Mouse (Mus musculus): ENCODE measurements around the gene Gm2a. TPM values are rescaled to one million over a fixed set of nuclear protein-coding genes. Genes with fewer than 3 reads are reported as not detected.

Gm2a gene
- total and polyA plus RNA-seq, 2 experiments from 2014 or later: 46.4 to 50.0 TPM

DNA sequence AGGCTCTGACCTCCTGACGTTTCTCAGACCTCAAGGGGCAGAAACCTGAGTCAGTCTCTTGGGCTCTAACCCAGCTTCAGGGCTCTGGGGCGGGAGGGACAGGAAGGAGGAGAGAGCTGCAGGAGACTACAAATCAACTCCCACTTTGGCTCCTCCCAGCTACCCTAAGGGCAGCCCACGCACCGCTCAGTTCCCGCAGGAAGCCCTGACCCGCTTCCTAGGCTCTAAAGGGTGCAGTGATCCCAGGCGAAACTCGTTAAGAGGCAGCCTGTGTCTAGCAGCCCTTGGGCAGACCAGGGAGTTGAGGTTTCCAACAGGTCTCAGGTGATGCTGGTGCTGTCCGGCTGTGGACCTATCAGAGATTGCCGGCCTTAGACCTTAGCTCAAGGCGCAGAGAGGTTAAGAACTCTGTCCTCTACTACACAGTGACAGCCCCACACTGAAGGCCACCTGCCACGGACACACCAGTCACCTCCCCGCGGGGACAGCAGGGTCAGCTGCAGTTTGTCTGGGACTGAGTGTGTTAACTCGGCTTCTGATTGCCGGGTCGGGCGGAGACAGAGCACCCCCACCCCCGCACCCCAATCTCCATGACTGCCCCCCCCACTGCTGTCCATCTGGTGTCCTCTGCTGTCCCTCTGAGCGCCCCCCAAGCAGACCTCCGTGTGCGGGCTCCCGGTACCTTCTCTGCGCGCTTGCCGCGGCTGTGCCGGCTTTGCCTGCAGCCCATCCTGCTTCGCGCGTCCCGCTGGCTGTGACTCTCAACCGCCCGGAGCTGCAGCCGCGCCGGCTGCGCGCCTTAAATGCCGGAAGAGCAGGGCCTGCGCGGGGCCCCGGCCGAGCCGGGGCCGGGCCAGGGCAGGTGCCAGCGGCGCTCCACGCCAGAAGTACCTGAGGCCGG lies 20.3 kb upstream of the Gm2a start, which contains the start of gene Ccdc69:
Gene Ccdc69 (minus strand): TSS at position 801 of the 901 bp plus-strand sequence.
- Histone ChIP-seq H3K9ac (replicated peaks; ENCODE audit: low read length, poor library complexity, severe bottlenecking) (peak within 1 kb of the TSS; percentile 51; the same call in 1 of the 2 replicates), H3K27ac (ENCODE audit: low read depth, low read length) (no peak within 1 kb of the TSS), H3K4me3 (ENCODE audit: low read depth, low read length) (peak within 1 kb of the TSS; percentile 41), H3K36me3 (ENCODE audit: insufficient read depth, low read length) (no peaks in the 10 kb centered on the region), H3K4me2 (ENCODE audit: low read depth, low read length, poor library complexity, severe bottlenecking) (peak within 1 kb of the TSS; percentile 91), H3K4me1 (ENCODE audit: insufficient read depth, low read length) (peaks cover 5% of the 10 kb centered on the region), H3K27me3 (ENCODE audit: insufficient read depth, low read length) (no peaks in the 10 kb centered on the region), H3K9me3 (ENCODE audit: low read length) (no peaks in the 10 kb centered on the region)
- no peak for TF ChIP-seq CTCF (IDR thresholded peaks at IDR 0.05)
- DNase-seq (ENCODE audit: low spot score) (peak; percentile 24), ATAC-seq (ENCODE audit: low FRiP score) (0 out of 2 replicates have a peak, but pooled peaks have one; percentile 13)
- under 1% methylated on average over 49 of the region's 50 CpGs for WGBS

DNA sequence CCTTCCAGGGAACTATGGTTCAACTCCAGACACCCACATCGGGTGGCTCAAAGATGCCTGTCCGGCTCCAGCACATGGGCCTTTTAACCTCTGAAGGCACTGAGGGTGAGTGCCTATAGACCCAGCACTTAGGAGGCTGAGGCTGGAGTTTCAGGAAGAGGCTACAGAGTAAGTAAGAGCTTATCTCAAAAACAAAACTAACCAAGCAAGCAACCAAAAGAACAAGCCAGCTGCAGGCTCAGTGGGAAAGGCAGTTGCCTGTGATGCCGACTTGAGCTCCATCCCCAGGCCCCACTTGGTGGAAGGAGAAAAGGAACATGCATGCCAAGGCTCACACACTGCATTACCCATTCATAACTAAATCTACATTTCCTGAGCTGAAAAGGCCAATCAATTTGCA lies 19.4 kb upstream of the Gm2a start:
- peaks cover 5% of the 10 kb centered on the region for H3K4me1 ChIP-seq (ENCODE audit: insufficient read depth, low read length)
- H3K9me3 ChIP-seq (ENCODE audit: low read length): no peaks in the 10 kb centered on the region
- no peak for ATAC-seq (ENCODE audit: low FRiP score)
- H3K27ac ChIP-seq (ENCODE audit: low read depth, low read length): no peak overlapping the region
- no peak overlapping the region for H3K9ac ChIP-seq (replicated peaks; ENCODE audit: low read length, poor library complexity, severe bottlenecking)
- TF ChIP-seq CTCF (IDR thresholded peaks at IDR 0.05): no peak
- 51% methylated on average over 3 of the region's 3 CpGs for WGBS
- DNase-seq (ENCODE audit: low spot score): no peak
- no peaks in the 10 kb centered on the region for H3K36me3 ChIP-seq (ENCODE audit: insufficient read depth, low read length)
- H3K27me3 ChIP-seq (ENCODE audit: insufficient read depth, low read length): no peaks in the 10 kb centered on the region
- no peak overlapping the region for H3K4me3 ChIP-seq (ENCODE audit: low read depth, low read length)
- H3K4me2 ChIP-seq (ENCODE audit: low read depth, low read length, poor library complexity, severe bottlenecking): no peak overlapping the region

DNA sequence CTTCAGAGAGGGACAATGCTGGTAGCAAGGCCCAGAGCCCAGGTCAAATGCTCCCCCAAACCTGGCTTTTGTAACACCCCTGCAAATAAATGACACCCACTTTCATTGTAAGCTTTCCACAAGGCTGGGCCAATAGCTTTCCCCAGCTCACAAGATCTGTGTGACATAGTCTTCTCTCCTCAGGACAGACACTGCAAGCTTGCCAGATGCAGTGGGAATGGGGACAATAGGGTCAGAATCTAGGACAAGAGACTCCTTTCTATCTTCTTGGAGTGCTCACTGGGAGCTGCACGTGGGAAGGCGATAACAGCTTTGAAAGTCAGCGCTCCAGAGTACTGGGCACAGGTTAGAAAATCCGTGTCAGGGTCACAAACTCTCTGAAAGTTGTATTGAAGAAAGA lies 18.7 kb upstream of the Gm2a start:
- TF ChIP-seq CTCF (IDR thresholded peaks at IDR 0.05): no peak
- H3K27ac ChIP-seq (ENCODE audit: low read depth, low read length): no peak overlapping the region
- H3K27me3 ChIP-seq (ENCODE audit: insufficient read depth, low read length): no peaks in the 10 kb centered on the region
- 81% methylated on average over 4 of the region's 4 CpGs for WGBS
- H3K36me3 ChIP-seq (ENCODE audit: insufficient read depth, low read length): no peaks in the 10 kb centered on the region
- ATAC-seq (ENCODE audit: low FRiP score) (no peak), DNase-seq (ENCODE audit: low spot score) (no peak)
- no peak overlapping the region for H3K4me2 ChIP-seq (ENCODE audit: low read depth, low read length, poor library complexity, severe bottlenecking)
- H3K9ac ChIP-seq (replicated peaks; ENCODE audit: low read length, poor library complexity, severe bottlenecking): no peak overlapping the region
- no peak overlapping the region for H3K4me3 ChIP-seq (ENCODE audit: low read depth, low read length)
- peaks cover 5% of the 10 kb centered on the region for H3K4me1 ChIP-seq (ENCODE audit: insufficient read depth, low read length)
- no peaks in the 10 kb centered on the region for H3K9me3 ChIP-seq (ENCODE audit: low read length)

DNA sequence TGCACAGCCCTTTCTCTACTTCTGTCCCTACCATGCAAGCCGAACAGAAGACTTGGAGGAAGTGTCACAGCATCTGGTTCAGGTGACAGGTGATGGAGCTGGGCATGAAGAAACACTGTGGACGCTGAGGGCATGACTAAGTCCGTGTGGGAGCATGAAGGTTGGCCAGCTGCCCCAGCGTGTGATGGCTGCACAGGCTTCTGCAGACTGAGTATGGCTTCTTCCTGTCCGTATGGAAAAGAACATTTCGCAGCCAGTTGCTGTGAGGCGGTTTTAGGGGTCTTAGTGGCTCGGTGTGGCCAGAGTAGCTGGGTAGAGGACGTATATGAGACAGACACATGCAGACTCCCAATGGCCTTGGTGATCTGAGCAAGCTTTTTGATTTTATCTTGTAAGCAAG lies 16.7 kb upstream of the Gm2a start:
- Histone ChIP-seq H3K4me2 (ENCODE audit: low read depth, low read length, poor library complexity, severe bottlenecking) (no peak overlapping the region), H3K27ac (ENCODE audit: low read depth, low read length) (no peak overlapping the region), H3K4me1 (ENCODE audit: insufficient read depth, low read length) (peaks cover 5% of the 10 kb centered on the region), H3K9me3 (ENCODE audit: low read length) (no peaks in the 10 kb centered on the region), H3K36me3 (ENCODE audit: insufficient read depth, low read length) (no peaks in the 10 kb centered on the region), H3K4me3 (ENCODE audit: low read depth, low read length) (no peak overlapping the region), H3K27me3 (ENCODE audit: insufficient read depth, low read length) (no peaks in the 10 kb centered on the region), H3K9ac (replicated peaks; ENCODE audit: low read length, poor library complexity, severe bottlenecking) (no peak overlapping the region)
- 90% methylated on average over 9 of the region's 9 CpGs for WGBS
- DNase-seq (ENCODE audit: low spot score): no peak
- no peak for ATAC-seq (ENCODE audit: low FRiP score)
- no peak for TF ChIP-seq CTCF (IDR thresholded peaks at IDR 0.05)

DNA sequence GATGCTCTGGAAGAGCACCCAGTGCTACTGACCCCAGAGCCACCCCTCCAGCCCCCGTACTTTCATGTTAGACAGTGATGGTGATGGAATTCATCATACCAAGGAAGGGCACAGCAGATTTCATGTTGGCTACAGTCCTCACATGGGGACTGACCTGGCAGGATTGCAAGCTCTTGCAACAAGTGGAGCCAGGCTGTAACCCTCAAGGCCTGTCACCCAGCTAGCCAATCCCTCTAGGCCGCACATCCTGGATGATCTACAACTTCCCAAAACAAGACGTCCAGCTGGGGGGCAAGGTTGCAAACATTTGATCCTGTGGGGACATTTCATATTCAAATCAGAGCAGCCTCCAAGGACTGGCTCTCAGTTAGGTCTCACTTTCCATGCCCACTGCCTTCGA lies 13.3 kb upstream of the Gm2a start:
- no peaks in the 10 kb centered on the region for H3K4me1 ChIP-seq (ENCODE audit: insufficient read depth, low read length)
- TF ChIP-seq CTCF (IDR thresholded peaks at IDR 0.05): no peak
- no peak overlapping the region for H3K4me3 ChIP-seq (ENCODE audit: low read depth, low read length)
- no peak overlapping the region for H3K27ac ChIP-seq (ENCODE audit: low read depth, low read length)
- H3K27me3 ChIP-seq (ENCODE audit: insufficient read depth, low read length): no peaks in the 10 kb centered on the region
- H3K9me3 ChIP-seq (ENCODE audit: low read length): no peaks in the 10 kb centered on the region
- ATAC-seq (ENCODE audit: low FRiP score) (no peak), DNase-seq (ENCODE audit: low spot score) (no peak)
- H3K9ac ChIP-seq (replicated peaks; ENCODE audit: low read length, poor library complexity, severe bottlenecking): no peak overlapping the region
- WGBS: 87% methylated on average over 4 of the region's 4 CpGs
- H3K36me3 ChIP-seq (ENCODE audit: insufficient read depth, low read length): no peaks in the 10 kb centered on the region
- H3K4me2 ChIP-seq (ENCODE audit: low read depth, low read length, poor library complexity, severe bottlenecking): no peak overlapping the region

DNA sequence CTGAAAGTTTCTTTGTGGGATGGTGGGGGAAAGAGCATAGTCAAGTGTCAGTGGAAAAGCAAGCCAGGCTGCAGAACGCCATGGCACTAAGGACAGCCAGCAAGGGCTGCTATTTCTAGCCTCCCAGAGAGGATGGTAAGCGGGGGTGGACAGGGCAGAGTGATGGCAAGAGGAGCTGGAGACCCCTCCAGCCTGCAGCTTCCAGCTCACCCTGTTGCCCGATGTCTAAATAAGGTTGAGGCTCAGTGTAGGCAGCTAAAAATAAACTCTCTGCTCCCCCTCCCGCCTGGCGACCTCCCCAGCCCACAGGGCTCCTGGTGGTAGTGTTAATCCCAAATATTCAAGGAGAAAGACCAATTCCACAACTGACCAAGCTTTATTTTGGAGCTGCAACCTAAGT lies 12.5 kb upstream of the Gm2a start:
- TF ChIP-seq CTCF (IDR thresholded peaks at IDR 0.05): no peak
- Histone ChIP-seq H3K4me2 (ENCODE audit: low read depth, low read length, poor library complexity, severe bottlenecking) (no peak overlapping the region), H3K4me1 (ENCODE audit: insufficient read depth, low read length) (no peaks in the 10 kb centered on the region), H3K4me3 (ENCODE audit: low read depth, low read length) (no peak overlapping the region), H3K27me3 (ENCODE audit: insufficient read depth, low read length) (no peaks in the 10 kb centered on the region), H3K9ac (replicated peaks; ENCODE audit: low read length, poor library complexity, severe bottlenecking) (no peak overlapping the region), H3K36me3 (ENCODE audit: insufficient read depth, low read length) (no peaks in the 10 kb centered on the region), H3K9me3 (ENCODE audit: low read length) (no peaks in the 10 kb centered on the region), H3K27ac (ENCODE audit: low read depth, low read length) (no peak overlapping the region)
- no peak for ATAC-seq (ENCODE audit: low FRiP score)
- WGBS: 61% methylated on average over 5 of the region's 5 CpGs
- no peak for DNase-seq (ENCODE audit: low spot score)
